Mouse (Mus musculus) MEL (cell line): ENCODE data around the gene Blcap.

Experiments
- CTCF ChIP-seq, 3 experiments: IDR thresholded peaks in 2 of 3; conservative IDR thresholded peaks in 1 of 3; 2 replicates each; pipeline ENCODE4 v1.5.1; 2011 to 2012; ENCODE audit warnings: low read length in 3 of 3, low read depth in 2 of 3, mild to moderate bottlenecking in 2 of 3, improper control_type of control experiment in 1 of 3, inconsistent platforms in 1 of 3, mixed read lengths in 1 of 3, moderate library complexity in 1 of 3; ENCODE audit not compliant: control insufficient read depth in 1 of 3, insufficient read depth in 1 of 3, poor library complexity in 1 of 3, severe bottlenecking in 1 of 3
- ELF1 ChIP-seq: IDR thresholded peaks from 2 replicates; pipeline ENCODE4 v1.6.1; 2014; ENCODE audit warnings: low read depth, mild to moderate bottlenecking, inconsistent platforms, low read length, improper control_type of control experiment, moderate library complexity
- MAZ ChIP-seq: IDR thresholded peaks from 2 replicates; pipeline ENCODE4 v1.6.1; 2012; ENCODE audit warnings: low read depth, mild to moderate bottlenecking, inconsistent platforms, low read length, improper control_type of control experiment
- MXI1 ChIP-seq: IDR thresholded peaks from 2 replicates; pipeline ENCODE4 v1.6.1; 2011; ENCODE audit warnings: mild to moderate bottlenecking, low read depth, low read length, improper control_type of control experiment
- MYC ChIP-seq: IDR thresholded peaks from 2 replicates; pipeline ENCODE4 v1.6.1; 2011; ENCODE audit warnings: low read depth, mild to moderate bottlenecking, low read length, improper control_type of control experiment, moderate library complexity
- POLR2A ChIP-seq, 2 experiments: IDR thresholded peaks; 2 replicates each; pipeline ENCODE4 v1.6.1; 2011 to 2012; ENCODE audit warnings: low read length in 2 of 2, mild to moderate bottlenecking in 2 of 2, control low read depth in 1 of 2, improper control_type of control experiment in 1 of 2, low read depth in 1 of 2, moderate library complexity in 1 of 2; ENCODE audit not compliant: control insufficient read depth in 1 of 2, insufficient read depth in 1 of 2, poor library complexity in 1 of 2
- USF1 ChIP-seq: IDR thresholded peaks from 2 replicates; pipeline ENCODE4 v1.6.1; 2014; ENCODE audit warnings: low read depth, mild to moderate bottlenecking, inconsistent platforms, low read length, improper control_type of control experiment, moderate library complexity

DNA sequence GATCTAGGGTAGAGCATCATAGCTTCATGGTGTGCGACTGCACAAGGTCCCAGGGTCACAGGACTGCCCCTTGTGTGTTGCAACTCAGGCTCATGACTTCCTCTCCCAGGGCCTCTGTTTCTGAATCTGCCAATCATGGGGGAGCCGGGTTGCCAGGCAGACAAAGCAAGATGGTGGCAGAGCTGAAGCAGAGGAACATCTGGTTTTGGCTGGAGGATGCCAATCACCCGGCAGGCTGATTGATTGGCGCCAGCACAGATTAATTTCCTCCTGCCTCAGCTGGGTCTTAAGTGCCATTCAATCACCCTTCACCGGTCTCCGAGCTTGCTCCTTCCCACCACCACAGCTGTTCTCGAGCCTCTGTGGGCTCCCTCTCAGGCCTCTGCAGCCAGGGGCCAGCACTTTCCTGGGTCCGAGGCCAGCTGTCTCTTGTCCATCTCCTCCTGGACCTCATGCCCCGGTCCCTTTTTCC lies 57.3 kb downstream of the Blcap start:
- no peak for TF ChIP-seq USF1
- TF ChIP-seq MXI1: no peak
- no peak for TF ChIP-seq ELF1
- TF ChIP-seq POLR2A (IDR thresholded peaks at IDR 0.05; ENCODE audit: control insufficient read depth in 1 of 2, insufficient read depth in 1 of 2, low read depth in 1 of 2, low read length in 2 of 2, poor library complexity in 1 of 2): no peak
- TF ChIP-seq MAZ: no peak
- no peak for TF ChIP-seq MYC
- no peak for TF ChIP-seq CTCF (IDR thresholded peaks at IDR 0.05 in 2 of 3, conservative IDR thresholded peaks at IDR 0.05 in 1 of 3; ENCODE audit: control insufficient read depth in 1 of 3, insufficient read depth in 1 of 3, low read depth in 2 of 3, low read length in 3 of 3, poor library complexity in 1 of 3, severe bottlenecking in 1 of 3)
